Mouse (Mus musculus) embryonic stem cell, embryonic (primary cell): ENCODE measurements around the gene Awat2.
"Not testable (repeated sequence)": the region's sequence is repeated elsewhere in the genome, so short reads cannot be mapped to it uniquely, and the experiment has no call there.

Experiments
- CTCF ChIA-PET, 4 experiments: fragments of 300-600 bp in 2 of 4; fragments of 350-600 bp in 2 of 4; sonication (Branson Sonifier 250); formaldehyde crosslinking; loops; one replicate each; lab custom pipeline; 2022; ENCODE audit warnings: inconsistent platforms in 2 of 4; lab: Charles Lee
- POLR2A ChIA-PET, 4 experiments: fragments of 300-600 bp in 2 of 4; fragments of 350-600 bp in 2 of 4; sonication (Branson Sonifier 250); formaldehyde crosslinking; loops; one replicate each; lab custom pipeline; 2022; ENCODE audit warnings: antibody characterized with exemption in 4 of 4, inconsistent platforms in 1 of 4; lab: Charles Lee

Awat2 gene

GRCm38 (mm10) chrX:100442617-100443016 lies at the start of gene Awat2:
Awat2 (minus strand) TSS chrX:100442717.
- POLR2A ChIA-PET, CTCF ChIA-PET: not testable (repeated sequence)

GRCm38 (mm10) chrX:100480317-100480716 lies 37.8 kb upstream of the Awat2 start:
- ChIA-PET POLR2A (no interaction called here), CTCF (no interaction called here)

GRCm38 (mm10) chrX:100475569-100476223 lies 33.2 kb upstream of the Awat2 start:
- ChIA-PET CTCF (no interaction called here), POLR2A (interaction anchor here in 1 of 4 experiments (0.6 kb wide), 1 partner anchor 34 kb away, joined by 5 read pairs; no protein-coding TSS in a partner anchor)

- POLR2A ChIA-PET, result no interaction called here
- CTCF ChIA-PET, result no interaction called here
These were observed 29.0 kb upstream of the Awat2 start for GRCm38 (mm10) chrX:100471491-100471890.

- ChIA-PET POLR2A (interaction anchor here in 1 of 4 experiments (0.6 kb wide), 1 partner anchor 256 kb away, joined by 3 read pairs; no protein-coding TSS in a partner anchor), CTCF (no interaction called here)
These were observed 27.6 kb upstream of the Awat2 start for GRCm38 (mm10) chrX:100470126-100470525.

- CTCF ChIA-PET, result no interaction called here
- POLR2A ChIA-PET, result no interaction called here
These were observed 25.5 kb upstream of the Awat2 start for GRCm38 (mm10) chrX:100468047-100468446.

GRCm38 (mm10) chrX:100443532-100443931 lies 1.0 kb upstream of the Awat2 start:
- CTCF ChIA-PET, result no interaction called here
- POLR2A ChIA-PET, result no interaction called here

GRCm38 (mm10) chrX:100432311-100432710 lies 10.2 kb downstream of the Awat2 start:
- POLR2A ChIA-PET, result no interaction called here
- CTCF ChIA-PET, result no interaction called here

- ChIA-PET CTCF (no interaction called here), POLR2A (interaction anchor here in 3 of 4 experiments (0.7 to 2.0 kb wide), 13 partner anchors 10 to 576 kb away, joined by 3 to 9 read pairs (median 3); partner anchors contain the start of genes Igbp1 (in 1 of the 3) and Pdzd11 (in 1 of the 3))
These were observed 13.8 kb downstream of the Awat2 start, which contains the start of gene Otud6a for GRCm38 (mm10) chrX:100428693-100429092. Otud6a (plus strand) TSS chrX:100429013.

- POLR2A ChIA-PET, result interaction anchor here in 3 of 4 experiments (0.6 to 2.7 kb wide), 7 partner anchors 9 to 666 kb away, joined by 3 to 12 read pairs (median 7); partner anchors contain the start of gene Otud6a (in 3 of the 3)
- CTCF ChIA-PET, result interaction anchor here in 3 of 4 experiments (0.7 to 0.8 kb wide), 5 partner anchors 40 to 1360 kb away, joined by 3 to 10 read pairs (median 7); no protein-coding TSS in a partner anchor
These were observed 33.3 kb downstream of the Awat2 start for GRCm38 (mm10) chrX:100409245-100409644.

- ChIA-PET POLR2A (interaction anchor here in 1 of 4 experiments (3.0 kb wide), 1 partner anchor 8 kb away, joined by 12 read pairs; no protein-coding TSS in a partner anchor), CTCF (interaction anchor here in 1 of 4 experiments (0.7 kb wide), 1 partner anchor 572 kb away, joined by 4 read pairs; no protein-coding TSS in a partner anchor)
These were observed 40.9 kb downstream of the Awat2 start for GRCm38 (mm10) chrX:100401657-100402056.

GRCm38 (mm10) chrX:100400900-100401299 lies 41.6 kb downstream of the Awat2 start:
- CTCF ChIA-PET, result interaction anchor here in 1 of 4 experiments (0.6 to 0.7 kb wide), 2 partner anchors 162 to 572 kb away, joined by 3 to 4 read pairs; no protein-coding TSS in a partner anchor
- POLR2A ChIA-PET, result interaction anchor here in 3 of 4 experiments (0.5 to 3.0 kb wide), 6 partner anchors 8 to 225 kb away, joined by 3 to 12 read pairs (median 4); no protein-coding TSS in a partner anchor

- CTCF ChIA-PET, result interaction anchor here in 1 of 4 experiments (0.9 kb wide), 1 partner anchor 542 kb away, joined by 3 read pairs; no protein-coding TSS in a partner anchor
- POLR2A ChIA-PET, result no interaction called here
These were observed 47.5 kb downstream of the Awat2 start for GRCm38 (mm10) chrX:100395026-100395425.

GRCm38 (mm10) chrX:100394223-100394861 lies 48.2 kb downstream of the Awat2 start:
- POLR2A ChIA-PET, result interaction anchor here in 1 of 4 experiments (1.6 kb wide), 1 partner anchor 35 kb away, joined by 3 read pairs; the partner anchor contains the start of gene Otud6a
- CTCF ChIA-PET, result interaction anchor here in 2 of 4 experiments (0.6 to 1.3 kb wide), 2 partner anchors 72 to 541 kb away, joined by 3 read pairs; no protein-coding TSS in a partner anchor

- POLR2A ChIA-PET, result no interaction called here
- CTCF ChIA-PET, result no interaction called here
These were observed 50.2 kb downstream of the Awat2 start for GRCm38 (mm10) chrX:100392304-100392703.

GRCm38 (mm10) chrX:100389887-100390286 lies 52.6 kb downstream of the Awat2 start:
- ChIA-PET CTCF (no interaction called here), POLR2A (no interaction called here)

GRCm38 (mm10) chrX:100356974-100357373 lies 85.5 kb downstream of the Awat2 start:
- ChIA-PET POLR2A (no interaction called here), CTCF (interaction anchor here in 1 of 4 experiments (0.6 kb wide), 1 partner anchor 56 kb away, joined by 11 read pairs; no protein-coding TSS in a partner anchor)
